Mouse (Mus musculus): ENCODE data around the gene Elfn2.

DNA sequence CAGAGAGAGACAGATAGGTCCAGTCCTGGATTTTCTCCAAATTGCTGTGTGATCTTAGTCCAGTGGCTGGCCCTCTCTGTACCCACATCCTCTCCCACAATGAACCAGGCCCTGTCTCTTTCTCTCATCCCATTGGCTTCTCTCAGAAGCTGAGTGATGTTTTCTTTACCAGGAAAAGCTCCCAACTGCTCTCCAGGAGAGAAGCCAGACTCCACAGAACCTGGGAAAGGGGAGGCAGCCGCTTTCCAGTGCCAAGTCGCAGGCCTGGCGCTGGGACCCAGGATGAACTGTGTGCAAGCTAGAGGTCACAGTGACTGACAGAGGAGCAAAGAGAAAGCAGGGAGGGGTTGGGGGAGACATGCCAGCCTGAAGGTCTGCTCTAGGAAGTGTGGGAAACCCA is 93.6 kb downstream of the Elfn2 start:
- no peak for TF ChIP-seq CTCF (IDR thresholded peaks at IDR 0.05; ENCODE audit: borderline replicate concordance, control insufficient read depth, extremely low read depth, insufficient read depth, low read length, poor library complexity)
- no peak for TF ChIP-seq POLR2A (IDR thresholded peaks at IDR 0.05; ENCODE audit: control insufficient read depth, extremely low read depth, insufficient read depth, low read length, poor library complexity)

Measured in thymus, adult 2 months (tissue).